Mouse (Mus musculus): ENCODE measurements around the gene Tk2.

The Tk2 gene

DNA sequence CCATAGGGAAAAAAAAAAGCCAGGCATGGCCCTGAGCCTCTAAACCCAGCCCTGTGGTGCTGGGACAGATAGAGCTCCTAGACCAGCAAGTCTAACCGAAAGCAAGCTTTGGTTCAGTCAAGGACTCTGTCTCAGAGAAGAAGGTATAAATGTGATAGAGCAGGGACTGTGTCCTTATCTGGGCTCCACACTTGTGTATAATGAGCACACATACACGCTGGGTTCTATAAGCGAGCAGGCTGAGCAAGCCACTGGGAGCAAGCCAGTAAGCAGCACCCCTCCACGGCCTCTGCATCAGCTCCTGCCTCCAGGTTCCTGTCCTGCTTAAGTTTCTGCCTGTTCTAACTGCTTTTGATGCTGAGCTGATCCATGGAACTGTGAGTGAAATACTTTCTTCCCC, 16.3 kb downstream of the Tk2 start:
- in situ Hi-C loops (cut with MboI; ENCODE audit: low pct_unique_long_range_greater_than_20kb in 1 of 2, low sequenced_read_pairs in 2 of 2, unreplicated experiment in 1 of 2), result no loop called here

DNA sequence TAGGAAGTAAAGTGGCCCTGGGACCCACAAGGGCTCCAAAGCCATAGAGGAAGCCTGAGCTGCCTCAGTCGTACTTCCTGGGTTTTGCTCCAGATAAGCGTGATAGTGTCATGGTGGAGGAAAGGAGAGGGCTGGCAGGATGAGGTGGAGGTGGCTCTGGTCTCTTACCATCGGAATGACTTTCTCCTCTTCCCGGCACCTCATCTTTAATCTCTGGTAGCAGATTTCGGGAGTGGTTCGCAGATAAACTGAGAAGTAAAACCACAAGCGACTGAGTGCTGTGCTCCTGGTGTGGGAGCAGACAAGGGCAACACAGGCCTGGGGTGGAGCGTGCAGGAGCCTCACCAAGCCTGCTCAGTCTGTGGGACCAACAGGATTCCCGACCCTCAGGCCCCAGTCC, 18.0 kb downstream of the Tk2 start:
- in situ Hi-C loops (cut with MboI; ENCODE audit: low pct_unique_long_range_greater_than_20kb in 1 of 2, low sequenced_read_pairs in 2 of 2, unreplicated experiment in 1 of 2), result no loop called here

DNA sequence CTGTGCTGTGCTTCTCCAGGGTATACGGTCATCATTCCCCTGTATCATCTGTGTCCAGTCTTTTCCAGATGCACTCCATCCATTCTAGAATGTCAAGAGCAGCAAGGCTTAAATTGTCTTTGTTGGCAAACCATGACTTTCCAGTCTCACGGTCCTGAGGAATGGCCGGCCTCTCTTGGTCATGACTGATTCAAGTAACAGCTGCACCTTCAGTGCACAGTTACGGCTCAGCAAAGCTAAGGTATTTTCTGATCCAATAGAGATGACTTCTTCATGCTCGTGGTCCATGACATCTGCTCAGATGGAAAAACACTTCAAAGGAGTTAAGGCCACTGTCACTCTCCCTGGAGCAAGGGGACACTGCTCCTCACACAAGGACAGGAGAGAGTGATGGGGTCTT, 21.3 kb downstream of the Tk2 start:
- in situ Hi-C loops (cut with MboI; ENCODE audit: low pct_unique_long_range_greater_than_20kb in 1 of 2, low sequenced_read_pairs in 2 of 2, unreplicated experiment in 1 of 2), result no loop called here

- in situ Hi-C loops (cut with MboI; ENCODE audit: low pct_unique_long_range_greater_than_20kb in 1 of 2, low sequenced_read_pairs in 2 of 2, unreplicated experiment in 1 of 2), result no loop called here
Measured at GRCm38 (mm10) chr8:104219806-104220205, 28.6 kb downstream of the Tk2 start.

DNA sequence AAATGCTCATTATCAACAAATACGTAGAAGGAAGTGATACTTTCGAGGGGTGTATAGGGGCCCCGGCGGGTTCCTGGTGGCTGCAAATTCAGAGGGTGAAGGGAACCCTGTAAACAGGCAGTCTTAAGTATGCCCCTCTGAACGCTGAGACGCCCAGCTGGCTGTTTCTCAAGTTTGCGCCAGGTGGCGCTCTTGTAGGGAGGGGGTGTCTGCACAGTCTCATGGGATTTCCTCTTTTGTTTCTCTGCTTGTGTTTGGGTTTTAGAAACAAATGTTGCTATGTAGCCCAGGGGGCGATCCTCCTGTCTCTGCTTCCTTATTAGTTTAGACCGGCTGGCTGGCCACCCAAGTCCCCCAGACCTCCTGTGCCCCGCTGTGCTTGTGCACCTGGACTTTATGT, 29.3 kb downstream of the Tk2 start:
- in situ Hi-C loops (cut with MboI; ENCODE audit: low pct_unique_long_range_greater_than_20kb in 1 of 2, low sequenced_read_pairs in 2 of 2, unreplicated experiment in 1 of 2), result no loop called here

GRCm38 (mm10) chr8:104217601-104218000, 30.8 kb downstream of the Tk2 start:
- in situ Hi-C loops (cut with MboI; ENCODE audit: low pct_unique_long_range_greater_than_20kb in 1 of 2, low sequenced_read_pairs in 2 of 2, unreplicated experiment in 1 of 2), result no loop called here

GRCm38 (mm10) chr8:104205292-104205691, 43.1 kb downstream of the Tk2 start:
- in situ Hi-C loops (cut with MboI; ENCODE audit: low pct_unique_long_range_greater_than_20kb in 1 of 2, low sequenced_read_pairs in 2 of 2, unreplicated experiment in 1 of 2), result no loop called here

DNA sequence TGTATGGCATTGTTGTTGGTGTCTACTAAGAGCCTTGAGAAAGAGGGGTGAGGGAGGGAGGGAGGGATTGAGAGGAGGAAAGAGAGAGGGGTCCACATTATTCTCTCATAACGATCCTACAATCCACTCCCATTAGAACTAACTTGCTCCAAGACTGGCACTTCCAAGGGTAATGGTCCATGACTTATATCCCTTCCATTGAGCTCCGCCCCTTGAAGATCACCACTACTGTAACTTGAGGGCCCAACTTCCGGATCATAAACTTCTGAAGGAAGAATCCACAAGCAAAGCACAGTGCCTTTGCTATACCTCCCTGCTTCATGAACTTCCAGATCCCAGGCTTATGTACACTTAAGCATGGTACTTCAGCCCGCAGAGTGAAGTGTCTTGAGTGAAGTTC, 46.0 kb downstream of the Tk2 start:
- in situ Hi-C loops (cut with MboI; ENCODE audit: low pct_unique_long_range_greater_than_20kb in 1 of 2, low sequenced_read_pairs in 2 of 2, unreplicated experiment in 1 of 2), result no loop called here

DNA sequence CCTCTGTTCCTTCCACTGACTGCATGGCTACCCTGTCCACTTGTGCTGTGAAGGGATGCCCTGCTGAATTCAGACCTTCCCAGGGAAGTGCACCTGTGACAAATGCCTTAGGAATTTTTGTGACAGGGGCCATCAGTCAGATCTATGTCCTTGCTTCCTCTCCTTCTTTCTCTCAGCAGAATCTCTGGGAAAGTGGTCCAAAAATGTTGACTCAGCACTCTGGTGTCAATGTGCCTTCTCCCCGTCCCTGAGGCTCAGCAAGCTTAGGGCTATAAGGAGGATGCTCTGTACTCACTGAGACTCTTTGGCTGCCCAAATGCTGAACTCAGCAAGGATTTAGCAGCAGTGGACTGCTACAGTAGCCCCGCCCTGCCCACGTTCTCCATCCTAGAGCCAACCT, 46.7 kb downstream of the Tk2 start:
- in situ Hi-C loops (cut with MboI; ENCODE audit: low pct_unique_long_range_greater_than_20kb in 1 of 2, low sequenced_read_pairs in 2 of 2, unreplicated experiment in 1 of 2), result no loop called here

DNA sequence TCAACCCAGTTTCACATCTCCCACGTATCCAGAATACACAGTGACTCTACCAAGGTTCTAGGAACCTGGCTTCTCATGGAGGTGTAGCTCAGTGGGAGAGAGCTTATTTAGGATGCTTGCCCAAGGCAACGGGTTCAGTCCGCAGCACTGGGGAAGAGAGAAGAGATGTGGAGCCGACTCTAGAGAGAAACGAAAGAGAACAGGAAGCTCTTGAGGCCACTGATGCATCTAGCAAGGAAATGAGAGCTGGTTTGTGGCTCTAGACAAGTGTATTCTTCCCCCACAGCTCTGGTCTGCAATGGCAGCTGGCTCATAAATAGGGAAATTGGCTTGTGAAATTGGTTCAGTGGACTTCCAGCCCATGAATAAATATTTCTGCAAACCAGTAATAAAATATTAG, 48.6 kb downstream of the Tk2 start:
- in situ Hi-C loops (cut with MboI; ENCODE audit: low pct_unique_long_range_greater_than_20kb in 1 of 2, low sequenced_read_pairs in 2 of 2, unreplicated experiment in 1 of 2), result no loop called here

- in situ Hi-C loops (cut with MboI; ENCODE audit: low pct_unique_long_range_greater_than_20kb in 1 of 2, low sequenced_read_pairs in 2 of 2, unreplicated experiment in 1 of 2), result no loop called here
Measured at GRCm38 (mm10) chr8:104191496-104191895, 56.9 kb downstream of the Tk2 start.

DNA sequence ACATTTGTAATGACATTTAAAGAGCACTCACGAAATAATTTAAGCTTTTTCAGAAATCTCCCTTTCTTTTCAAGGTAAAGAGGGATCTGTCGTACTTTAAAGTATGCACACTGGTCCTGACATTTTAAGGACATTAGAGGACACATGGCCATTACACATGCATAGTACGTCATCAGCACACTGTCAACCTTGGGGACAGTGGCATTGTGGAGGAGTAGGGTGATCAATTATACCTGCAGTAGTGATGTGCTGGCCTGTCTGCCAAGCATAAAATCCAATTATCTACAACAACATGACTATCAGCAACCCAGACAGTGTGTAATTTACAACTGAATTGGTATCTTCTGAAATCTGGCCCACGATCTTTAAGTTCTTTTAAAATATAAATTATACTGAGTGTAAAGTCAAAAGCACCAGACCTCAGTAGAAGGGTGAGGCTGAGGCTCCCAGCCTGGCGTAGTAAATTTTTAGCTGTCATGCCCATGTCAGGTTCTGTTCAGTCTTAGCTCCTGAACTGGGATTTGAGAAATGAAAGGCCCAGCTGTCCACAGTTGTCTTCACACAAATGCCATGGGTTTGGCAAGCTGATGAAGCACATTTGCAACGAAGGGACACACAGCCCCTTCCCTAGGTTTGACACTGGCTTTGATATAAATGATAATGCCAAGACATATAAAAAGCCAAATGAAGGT, 57.4 kb downstream of the Tk2 start:
- in situ Hi-C loops (cut with MboI; ENCODE audit: low pct_unique_long_range_greater_than_20kb in 1 of 2, low sequenced_read_pairs in 2 of 2, unreplicated experiment in 1 of 2), result no loop called here

- in situ Hi-C loops (cut with MboI; ENCODE audit: low pct_unique_long_range_greater_than_20kb in 1 of 2, low sequenced_read_pairs in 2 of 2, unreplicated experiment in 1 of 2), result no loop called here
Measured at GRCm38 (mm10) chr8:104188459-104188858, 59.9 kb downstream of the Tk2 start.

GRCm38 (mm10) chr8:104187622-104188021, 60.7 kb downstream of the Tk2 start:
- in situ Hi-C loops (cut with MboI; ENCODE audit: low pct_unique_long_range_greater_than_20kb in 1 of 2, low sequenced_read_pairs in 2 of 2, unreplicated experiment in 1 of 2), result no loop called here

GRCm38 (mm10) chr8:104186827-104187226, 61.5 kb downstream of the Tk2 start:
- in situ Hi-C loops (cut with MboI; ENCODE audit: low pct_unique_long_range_greater_than_20kb in 1 of 2, low sequenced_read_pairs in 2 of 2, unreplicated experiment in 1 of 2), result no loop called here

- in situ Hi-C loops (cut with MboI; ENCODE audit: low pct_unique_long_range_greater_than_20kb in 1 of 2, low sequenced_read_pairs in 2 of 2, unreplicated experiment in 1 of 2), result no loop called here
Measured at GRCm38 (mm10) chr8:104184905-104185304, 63.5 kb downstream of the Tk2 start.

DNA sequence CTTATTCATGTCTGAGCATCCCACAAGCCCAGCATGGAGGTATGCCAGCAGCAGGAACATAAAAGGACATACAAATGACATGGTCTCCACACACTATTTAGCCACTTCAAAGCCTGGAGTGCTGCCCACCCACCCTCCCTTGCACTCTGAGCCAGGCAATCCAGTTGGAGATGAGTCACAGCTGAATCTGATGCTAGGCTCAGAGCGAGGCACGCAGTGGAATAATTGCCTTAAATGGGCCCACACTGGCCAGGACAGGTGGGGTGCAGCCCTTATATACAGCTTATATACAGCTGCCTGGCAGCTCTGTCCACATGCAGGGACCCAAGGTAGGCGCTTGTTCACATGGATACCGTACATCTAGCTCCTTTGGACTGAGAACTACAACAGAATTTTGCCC, 71.3 kb downstream of the Tk2 start:
- in situ Hi-C loops (cut with MboI; ENCODE audit: low pct_unique_long_range_greater_than_20kb in 1 of 2, low sequenced_read_pairs in 2 of 2, unreplicated experiment in 1 of 2), result no loop called here

Measured in mouse embryonic stem cell (cell line).